Mouse (Mus musculus) adipose tissue, adult 10 weeks (tissue): ENCODE measurements around the gene Gm21767. TPM values are rescaled to one million over a fixed set of nuclear protein-coding genes. Genes with fewer than 3 reads are reported as not detected.

Source experiments
- polyA plus RNA-seq: library from polyadenylated mRNA; stranded (reverse); fragments of 350-450 nt; fragmentation: Illumina TruSeq; extraction: RNeasy Lipid Tissue Mini Kit (QIAGEN cat#74804); gene quantifications from one replicate; pipeline ENCODE4 v1.2.3, GENCODE M21; 2014; ENCODE audit warnings: low read depth, low replicate concordance

Gene Gm21767
- polyA plus RNA-seq = not detected

GRCm38 (mm10) chrY:13941438-13941837 lies at the start of gene Gm21767:
Gene Gm21767, plus strand, starts transcription at chrY:13941738.

